Mouse (Mus musculus): ENCODE data around the gene Mlycd. TPM values are rescaled to one million over a fixed set of nuclear protein-coding genes. Genes with fewer than 3 reads are reported as not detected.
A peak's percentile ranks its signal among the peaks of the same experiment; 100 is the strongest.

Gene Mlycd
- polyA plus RNA-seq, 1 experiment from 2014 or later = 21.4 TPM

- Histone ChIP-seq H3K36me3 (ENCODE audit: control insufficient read depth, insufficient read depth) (peaks cover 4% of the 10 kb centered on the region), H3K4me2 (ENCODE audit: low read depth, low read length) (no peak overlapping the region), H3K4me1 (ENCODE audit: control insufficient read depth, insufficient read depth, low read length) (peaks cover 25% of the 10 kb centered on the region), H3K9ac (ENCODE audit: low read length) (no peak overlapping the region), H3K9me3 (replicated peaks; ENCODE audit: control insufficient read depth, low read length) (no peaks in the 10 kb centered on the region), H3K27me3 (ENCODE audit: control insufficient read depth, insufficient read depth, low read length) (no peaks in the 10 kb centered on the region), H3K4me3 (ENCODE audit: low read length) (no peak overlapping the region), H3K27ac (ENCODE audit: low read length) (no peak overlapping the region)
- no peak for ATAC-seq (replicated peaks; ENCODE audit: extremely low read depth, insufficient read depth, low FRiP score)
- WGBS = 87% methylated on average over 9 of the region's 9 CpGs
These were observed 3.9 kb downstream of the Mlycd start for GRCm38 (mm10) chr8:119398558-119398957.

DNA sequence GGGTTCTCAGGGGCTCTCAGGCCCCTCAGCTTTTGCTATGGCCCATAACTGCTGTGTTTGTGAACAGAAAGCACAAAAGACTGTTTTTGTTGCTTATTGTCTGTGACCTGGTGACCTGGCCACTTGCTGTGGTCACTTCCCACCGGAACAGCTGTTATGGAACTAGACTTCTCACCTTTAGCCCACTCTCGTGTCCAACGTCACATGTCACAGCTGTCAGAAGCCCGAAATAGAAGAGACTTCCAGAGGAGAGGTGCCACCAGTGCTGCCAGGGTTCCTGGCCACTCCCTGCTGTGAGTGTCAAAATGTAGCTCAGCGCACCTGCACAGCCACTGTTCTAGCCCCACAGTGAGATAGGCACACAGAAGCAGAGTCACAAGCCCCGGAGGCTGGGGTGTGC is 4.6 kb downstream of the Mlycd start:
- Histone ChIP-seq H3K27ac (ENCODE audit: low read length) (peak overlapping the region; percentile 73), H3K9me3 (replicated peaks; ENCODE audit: control insufficient read depth, low read length) (no peaks in the 10 kb centered on the region), H3K4me3 (ENCODE audit: low read length) (no peak overlapping the region), H3K4me2 (ENCODE audit: low read depth, low read length) (no peak overlapping the region; the same call in 1 of the 2 replicates), H3K27me3 (ENCODE audit: control insufficient read depth, insufficient read depth, low read length) (no peaks in the 10 kb centered on the region), H3K36me3 (ENCODE audit: control insufficient read depth, insufficient read depth) (peaks cover 4% of the 10 kb centered on the region), H3K4me1 (ENCODE audit: control insufficient read depth, insufficient read depth, low read length) (peaks cover 22% of the 10 kb centered on the region), H3K9ac (ENCODE audit: low read length) (peak overlapping the region; percentile 35; the same call in 1 of the 2 replicates)
- WGBS = 45% methylated on average over 6 of the region's 6 CpGs
- peak; percentile 30; the same call in 1 of the 2 replicates for ATAC-seq (replicated peaks; ENCODE audit: extremely low read depth, insufficient read depth, low FRiP score)

DNA sequence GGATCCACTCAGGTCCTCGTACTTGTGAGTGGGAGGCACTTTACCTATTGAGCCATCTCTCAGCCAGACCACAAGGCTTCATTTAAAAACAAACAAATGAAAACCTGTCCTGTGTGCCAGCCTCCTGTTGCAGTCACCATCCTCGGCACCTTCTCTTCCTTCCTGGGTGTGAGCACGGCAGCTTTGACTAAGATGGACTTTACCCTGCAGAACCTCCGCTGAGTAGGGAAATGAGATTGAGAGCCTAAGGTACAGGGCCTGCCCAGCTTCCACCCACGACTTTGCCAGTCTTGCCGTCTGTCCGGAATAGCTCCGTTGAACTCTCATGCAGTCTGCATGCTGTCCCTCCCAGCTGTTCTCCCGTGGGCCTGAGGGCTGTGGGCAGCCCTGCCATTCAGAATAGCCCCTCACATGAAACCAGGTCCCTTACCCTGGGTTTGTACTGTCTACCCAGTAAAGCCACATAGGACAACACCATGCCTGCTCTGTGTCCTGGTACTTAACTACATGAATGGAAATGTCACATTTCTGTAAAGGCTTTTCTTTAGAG is 5.5 kb downstream of the Mlycd start:
- ATAC-seq (replicated peaks; ENCODE audit: extremely low read depth, insufficient read depth, low FRiP score) = no peak
- Histone ChIP-seq H3K9me3 (replicated peaks; ENCODE audit: control insufficient read depth, low read length) (no peaks in the 10 kb centered on the region), H3K27me3 (ENCODE audit: control insufficient read depth, insufficient read depth, low read length) (no peaks in the 10 kb centered on the region), H3K4me3 (ENCODE audit: low read length) (no peak overlapping the region), H3K9ac (ENCODE audit: low read length) (no peak overlapping the region), H3K27ac (ENCODE audit: low read length) (no peak overlapping the region), H3K4me1 (ENCODE audit: control insufficient read depth, insufficient read depth, low read length) (peaks cover 20% of the 10 kb centered on the region), H3K4me2 (ENCODE audit: low read depth, low read length) (no peak overlapping the region), H3K36me3 (ENCODE audit: control insufficient read depth, insufficient read depth) (peaks cover 4% of the 10 kb centered on the region)
- 83% methylated on average over 9 of the region's 9 CpGs for WGBS

- peaks cover 4% of the 10 kb centered on the region for H3K36me3 ChIP-seq (ENCODE audit: control insufficient read depth, insufficient read depth)
- no peak overlapping the region for H3K4me2 ChIP-seq (ENCODE audit: low read depth, low read length)
- H3K9me3 ChIP-seq (replicated peaks; ENCODE audit: control insufficient read depth, low read length) = no peaks in the 10 kb centered on the region
- WGBS = 89% methylated on average over 3 of the region's 3 CpGs
- H3K9ac ChIP-seq (ENCODE audit: low read length) = no peak overlapping the region
- no peak overlapping the region for H3K4me3 ChIP-seq (ENCODE audit: low read length)
- H3K27ac ChIP-seq (ENCODE audit: low read length) = no peak overlapping the region
- no peaks in the 10 kb centered on the region for H3K27me3 ChIP-seq (ENCODE audit: control insufficient read depth, insufficient read depth, low read length)
- H3K4me1 ChIP-seq (ENCODE audit: control insufficient read depth, insufficient read depth, low read length) = peaks cover 16% of the 10 kb centered on the region
- ATAC-seq (replicated peaks; ENCODE audit: extremely low read depth, insufficient read depth, low FRiP score) = no peak
These were observed 6.2 kb downstream of the Mlycd start for GRCm38 (mm10) chr8:119400904-119401303.

GRCm38 (mm10) chr8:119403912-119404311 is 9.2 kb downstream of the Mlycd start:
- Histone ChIP-seq H3K4me1 (ENCODE audit: control insufficient read depth, insufficient read depth, low read length) (peaks cover 8% of the 10 kb centered on the region), H3K4me2 (ENCODE audit: low read depth, low read length) (no peak overlapping the region), H3K9me3 (replicated peaks; ENCODE audit: control insufficient read depth, low read length) (no peaks in the 10 kb centered on the region), H3K27ac (ENCODE audit: low read length) (no peak overlapping the region), H3K9ac (ENCODE audit: low read length) (no peak overlapping the region), H3K27me3 (ENCODE audit: control insufficient read depth, insufficient read depth, low read length) (no peaks in the 10 kb centered on the region), H3K4me3 (ENCODE audit: low read length) (no peak overlapping the region), H3K36me3 (ENCODE audit: control insufficient read depth, insufficient read depth) (peaks cover 19% of the 10 kb centered on the region)
- ATAC-seq (replicated peaks; ENCODE audit: extremely low read depth, insufficient read depth, low FRiP score) = no peak
- 76% methylated on average over 10 of the region's 10 CpGs for WGBS

DNA sequence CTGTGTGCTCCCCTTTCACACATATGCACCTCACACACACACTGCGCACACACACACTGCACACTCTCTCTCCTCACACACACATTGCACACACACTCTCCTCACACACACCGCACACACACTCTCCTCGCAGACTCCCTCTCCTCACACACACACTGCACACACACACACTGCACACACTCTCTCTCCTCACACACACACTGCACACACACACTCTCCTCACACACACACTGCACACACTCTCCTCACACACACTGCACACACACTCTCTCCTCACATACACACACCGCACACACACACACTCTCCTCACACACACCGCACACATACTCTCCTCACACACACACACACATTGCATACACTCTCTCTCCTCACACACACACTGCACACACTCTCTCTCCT is 10.0 kb downstream of the Mlycd start:
- Histone ChIP-seq H3K27ac (ENCODE audit: low read length) (no peak overlapping the region), H3K9me3 (replicated peaks; ENCODE audit: control insufficient read depth, low read length) (no peaks in the 10 kb centered on the region), H3K4me2 (ENCODE audit: low read depth, low read length) (no peak overlapping the region), H3K4me1 (ENCODE audit: control insufficient read depth, insufficient read depth, low read length) (peaks cover 1% of the 10 kb centered on the region; the same call in 1 of the 2 replicates), H3K27me3 (ENCODE audit: control insufficient read depth, insufficient read depth, low read length) (no peaks in the 10 kb centered on the region), H3K36me3 (ENCODE audit: control insufficient read depth, insufficient read depth) (peaks cover 24% of the 10 kb centered on the region), H3K4me3 (ENCODE audit: low read length) (no peak overlapping the region), H3K9ac (ENCODE audit: low read length) (no peak overlapping the region)
- no peak for ATAC-seq (replicated peaks; ENCODE audit: extremely low read depth, insufficient read depth, low FRiP score)
- 95% methylated on average over 5 of the region's 5 CpGs for WGBS

DNA sequence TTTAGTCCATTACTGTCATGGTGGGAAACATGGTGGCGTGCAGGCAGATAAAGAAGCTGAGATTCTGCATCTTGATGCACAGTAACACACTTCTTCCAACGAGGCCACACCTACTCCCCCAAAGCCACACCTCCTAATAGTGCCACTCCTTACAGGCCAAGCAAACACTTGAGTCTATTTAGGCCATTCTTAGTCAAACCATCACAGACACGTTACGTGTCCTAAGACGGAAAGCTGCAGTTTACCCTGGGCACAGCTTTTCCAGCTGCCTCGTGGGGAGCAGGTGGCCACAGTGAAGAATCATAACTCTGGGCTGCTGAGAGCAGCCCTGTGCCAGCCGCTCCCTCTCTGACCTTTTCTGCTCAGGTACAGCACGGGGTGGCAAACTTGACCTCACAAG is 13.6 kb downstream of the Mlycd start:
- Histone ChIP-seq H3K9ac (ENCODE audit: low read length) (no peak overlapping the region), H3K9me3 (replicated peaks; ENCODE audit: control insufficient read depth, low read length) (no peaks in the 10 kb centered on the region), H3K36me3 (ENCODE audit: control insufficient read depth, insufficient read depth) (peaks cover 30% of the 10 kb centered on the region), H3K4me2 (ENCODE audit: low read depth, low read length) (no peak overlapping the region), H3K27ac (ENCODE audit: low read length) (no peak overlapping the region), H3K4me3 (ENCODE audit: low read length) (no peak overlapping the region), H3K4me1 (ENCODE audit: control insufficient read depth, insufficient read depth, low read length) (peaks cover 4% of the 10 kb centered on the region; the same call in 1 of the 2 replicates), H3K27me3 (ENCODE audit: control insufficient read depth, insufficient read depth, low read length) (no peaks in the 10 kb centered on the region)
- WGBS = 84% methylated on average over 8 of the region's 8 CpGs
- no peak for ATAC-seq (replicated peaks; ENCODE audit: extremely low read depth, insufficient read depth, low FRiP score)

DNA sequence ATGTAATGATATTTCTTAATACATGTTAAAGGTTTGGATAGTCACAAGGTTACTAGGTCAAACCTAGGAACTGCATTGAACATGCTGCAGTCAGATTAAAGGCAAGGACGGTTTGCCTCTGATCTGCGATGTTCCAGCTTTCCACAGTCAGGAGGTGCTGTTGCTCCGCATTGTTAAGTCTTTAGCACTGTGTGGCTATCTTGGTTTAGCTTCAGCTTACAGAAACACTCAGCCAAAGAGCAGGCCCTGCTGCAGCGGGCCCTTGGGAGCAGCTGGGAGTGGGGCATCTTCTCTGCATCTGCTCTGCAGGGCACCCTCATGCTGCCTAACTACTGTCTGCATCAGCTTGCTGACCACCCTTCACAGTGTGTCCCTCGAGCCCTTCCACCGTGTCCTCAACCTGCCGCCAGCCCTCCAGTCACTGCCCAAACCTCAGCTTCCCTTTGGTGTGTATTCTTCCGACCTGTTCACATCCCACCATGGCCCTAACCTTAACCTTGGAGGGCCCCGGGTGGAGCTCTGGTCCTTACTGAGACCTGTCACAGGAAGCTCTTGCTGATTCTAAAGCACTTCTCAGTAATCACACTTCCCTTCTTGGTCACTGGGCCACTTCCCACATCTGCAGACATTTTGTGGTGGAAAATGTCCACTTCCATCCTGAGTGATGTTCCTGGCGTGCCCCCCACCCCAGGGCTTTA is 17.5 kb downstream of the Mlycd start:
- no peak overlapping the region for H3K4me3 ChIP-seq (ENCODE audit: low read length)
- WGBS = 56% methylated on average over 10 of the region's 10 CpGs

GRCm38 (mm10) chr8:119412735-119413498 is 18.2 kb downstream of the Mlycd start:
- Histone ChIP-seq H3K27ac (ENCODE audit: low read length) (no peak overlapping the region), H3K9me3 (replicated peaks; ENCODE audit: control insufficient read depth, low read length) (no peaks in the 10 kb centered on the region), H3K4me3 (ENCODE audit: low read length) (peak overlapping the region; percentile 42), H3K9ac (ENCODE audit: low read length) (peak overlapping the region; percentile 69), H3K36me3 (ENCODE audit: control insufficient read depth, insufficient read depth) (peaks cover 24% of the 10 kb centered on the region), H3K4me2 (ENCODE audit: low read depth, low read length) (peak overlapping the region; percentile 73), H3K27me3 (ENCODE audit: control insufficient read depth, insufficient read depth, low read length) (peaks cover 17% of the 10 kb centered on the region; the same call in 1 of the 2 replicates), H3K4me1 (ENCODE audit: control insufficient read depth, insufficient read depth, low read length) (peaks cover 4% of the 10 kb centered on the region; the same call in 1 of the 2 replicates)
- peak; percentile 70; the same call in 1 of the 2 replicates for ATAC-seq (replicated peaks; ENCODE audit: extremely low read depth, insufficient read depth, low FRiP score)
- 13% methylated on average over 18 of the region's 18 CpGs for WGBS

More for the DNA sequence above, 17.5 kb downstream of the Mlycd start:
- Histone ChIP-seq H3K4me2 (ENCODE audit: low read depth, low read length) (no peak overlapping the region), H3K9ac (ENCODE audit: low read length) (no peak overlapping the region), H3K36me3 (ENCODE audit: control insufficient read depth, insufficient read depth) (peaks cover 30% of the 10 kb centered on the region), H3K9me3 (replicated peaks; ENCODE audit: control insufficient read depth, low read length) (no peaks in the 10 kb centered on the region), H3K4me1 (ENCODE audit: control insufficient read depth, insufficient read depth, low read length) (peaks cover 4% of the 10 kb centered on the region; the same call in 1 of the 2 replicates), H3K27me3 (ENCODE audit: control insufficient read depth, insufficient read depth, low read length) (peaks cover 17% of the 10 kb centered on the region; the same call in 1 of the 2 replicates), H3K27ac (ENCODE audit: low read length) (no peak overlapping the region)
- ATAC-seq (replicated peaks; ENCODE audit: extremely low read depth, insufficient read depth, low FRiP score) = no peak
